Mouse (Mus musculus): ENCODE results near the gene Pip4k2a.

Gene Pip4k2a

GRCm38 (mm10) chr2:18954422-18954821 is 43.5 kb downstream of the Pip4k2a start:
- DNase-seq: no peak

GRCm38 (mm10) chr2:18952102-18952673 is 45.7 kb downstream of the Pip4k2a start:
- DNase-seq: no peak

- DNase-seq: no peak
These were observed 47.2 kb downstream of the Pip4k2a start for GRCm38 (mm10) chr2:18950758-18951157.

GRCm38 (mm10) chr2:18948741-18949140 is 49.2 kb downstream of the Pip4k2a start:
- DNase-seq: no peak

- DNase-seq: peak; percentile 15
These were observed 50.1 kb downstream of the Pip4k2a start for GRCm38 (mm10) chr2:18947669-18948459.

- no peak for DNase-seq
These were observed 52.5 kb downstream of the Pip4k2a start for GRCm38 (mm10) chr2:18945438-18945837.

GRCm38 (mm10) chr2:18943930-18944329 is 54.0 kb downstream of the Pip4k2a start:
- DNase-seq: no peak

- no peak for DNase-seq
These were observed 54.6 kb downstream of the Pip4k2a start for GRCm38 (mm10) chr2:18943366-18943765.

- no peak for DNase-seq
These were observed 57.1 kb downstream of the Pip4k2a start for GRCm38 (mm10) chr2:18940693-18941270.

GRCm38 (mm10) chr2:18938923-18939329 is 59.0 kb downstream of the Pip4k2a start:
- no peak for DNase-seq

- no peak for DNase-seq
These were observed 59.7 kb downstream of the Pip4k2a start for GRCm38 (mm10) chr2:18938232-18938631.

GRCm38 (mm10) chr2:18937611-18938010 is 60.3 kb downstream of the Pip4k2a start:
- no peak for DNase-seq

- no peak for DNase-seq
These were observed 61.5 kb downstream of the Pip4k2a start for GRCm38 (mm10) chr2:18936446-18936845.

- no peak for DNase-seq
These were observed 62.3 kb downstream of the Pip4k2a start for GRCm38 (mm10) chr2:18935581-18936027.

- no peak for DNase-seq
These were observed 63.8 kb downstream of the Pip4k2a start for GRCm38 (mm10) chr2:18934131-18934530.

GRCm38 (mm10) chr2:18933418-18933817 is 64.5 kb downstream of the Pip4k2a start:
- no peak for DNase-seq

- DNase-seq: no peak
These were observed 67.4 kb downstream of the Pip4k2a start for GRCm38 (mm10) chr2:18930318-18931060.

GRCm38 (mm10) chr2:18928597-18929257 is 69.2 kb downstream of the Pip4k2a start:
- no peak for DNase-seq

- DNase-seq: no peak
These were observed 69.7 kb downstream of the Pip4k2a start for GRCm38 (mm10) chr2:18928196-18928595.

- DNase-seq: no peak
These were observed 73.9 kb downstream of the Pip4k2a start for GRCm38 (mm10) chr2:18923806-18924595.

GRCm38 (mm10) chr2:18923098-18923649 is 74.8 kb downstream of the Pip4k2a start:
- DNase-seq: no peak
